Mouse (Mus musculus): Measurements from ENCODE around the gene Il6st.

DNA sequence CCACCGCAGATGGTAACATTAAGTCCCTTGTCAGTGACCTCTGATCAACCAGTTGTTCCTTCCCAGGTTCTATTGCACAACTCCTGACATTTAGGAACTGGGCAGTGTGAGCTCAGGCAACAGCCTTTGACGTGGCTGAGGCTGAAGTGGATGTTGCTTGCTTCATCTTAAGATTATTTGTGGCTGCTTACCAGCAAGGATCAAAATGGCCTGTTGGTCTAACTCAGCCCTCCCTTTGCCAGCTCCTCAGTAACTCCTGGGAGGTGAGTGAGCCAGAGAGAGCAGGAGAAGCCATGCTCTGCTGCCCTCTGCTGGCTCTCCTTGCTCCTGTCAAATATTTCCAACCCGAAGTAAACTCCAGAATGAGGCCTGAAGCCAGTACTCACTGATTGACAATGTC, 66.0 kb downstream of the Il6st start:
- peak; percentile 54 for TF ChIP-seq CTCF (IDR thresholded peaks at IDR 0.05; ENCODE audit: insufficient read depth, low read depth, low read length)
- no peak for TF ChIP-seq POLR2A (IDR thresholded peaks at IDR 0.05; ENCODE audit: insufficient read depth, low read depth, low read length)
